Mouse (Mus musculus) heart, adult 2 months (tissue): ENCODE measurements around the gene Jade2.

Source experiments
- CTCF ChIP-seq: fragments of 200-600 bp; IDR thresholded peaks from 2 replicates; pipeline ENCODE4 v1.8.1; 2022; ENCODE audit warnings: antibody characterized with exemption, mild to moderate bottlenecking, moderate library complexity
- EP300 ChIP-seq: fragments of 200-500 bp; IDR thresholded peaks from 2 replicates; pipeline ENCODE4 v1.6.1; 2011; ENCODE audit warnings: low read depth, low read length, control low read depth; ENCODE audit not compliant: insufficient read depth
- POLR2A ChIP-seq: fragments of 200-500 bp; IDR thresholded peaks from 2 replicates; pipeline ENCODE4 v1.6.1; 2011; ENCODE audit warnings: mild to moderate bottlenecking, low read depth, low read length, control low read depth; ENCODE audit not compliant: insufficient read depth

GRCm38 (mm10) chr11:51823271-51823670, 34.2 kb downstream of the Jade2 start:
- TF ChIP-seq POLR2A (no peak), CTCF (no peak), EP300 (no peak)
